Mouse (Mus musculus) olfactory bulb, adult 2 months (tissue): Measurements from ENCODE around the gene Cept1.

Experiments
- CTCF ChIP-seq: fragments of 200-500 bp; IDR thresholded peaks from 2 replicates; pipeline ENCODE4 v1.5.1; 2012; ENCODE audit warnings: low read depth, mild to moderate bottlenecking, low read length, moderate library complexity; ENCODE audit not compliant: insufficient read depth
- POLR2A ChIP-seq: fragments of 200-500 bp; IDR thresholded peaks from 2 replicates; pipeline ENCODE4 v1.6.1; 2012; ENCODE audit warnings: mild to moderate bottlenecking, low read depth, low read length, moderate library complexity; ENCODE audit not compliant: insufficient read depth

DNA sequence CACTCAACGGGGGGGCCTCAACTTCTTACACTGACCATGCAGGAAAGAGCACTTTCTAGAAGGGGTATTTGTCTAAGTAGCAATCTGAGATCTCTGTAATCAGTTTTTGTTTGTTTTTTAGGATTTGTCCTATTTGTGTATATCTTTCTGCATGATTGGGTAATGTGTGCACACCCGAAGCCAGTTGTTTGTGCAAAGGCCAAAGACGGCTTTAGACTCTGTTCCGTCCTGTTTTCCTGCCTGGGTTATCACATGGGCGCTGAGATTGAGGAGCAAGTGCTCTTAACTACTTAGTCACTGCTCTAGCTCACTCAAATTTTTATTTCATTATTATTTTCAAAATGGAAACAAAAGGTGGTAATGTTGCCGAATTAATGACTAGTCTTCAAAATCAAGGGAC is 32.6 kb downstream of the Cept1 start:
- TF ChIP-seq CTCF (no peak), POLR2A (no peak)
